Mouse (Mus musculus): ENCODE results near the gene Anks3.

GRCm38 (mm10) chr16:4960260-4960659 lies 3.7 kb downstream of the Anks3 start:
- TF ChIP-seq CTCF (IDR thresholded peaks at IDR 0.05; ENCODE audit: borderline replicate concordance, extremely low read depth, insufficient read depth, insufficient read length) (no peak), POLR2A (IDR thresholded peaks at IDR 0.05; ENCODE audit: borderline replicate concordance, extremely low read depth, insufficient read depth, insufficient read length, poor library complexity, severe bottlenecking) (no peak)
